Mouse (Mus musculus) heart, postnatal 14 days (tissue): ENCODE results near the gene Nxf3. TPM values are rescaled to one million over a fixed set of nuclear protein-coding genes. Genes with fewer than 3 reads are reported as not detected.

ENCODE experiments used
- total RNA-seq, 2 experiments: library from RNA; stranded (reverse); gene quantifications; 2 replicates each; pipeline ENCODE4 v1.2.3; 2021

Nxf3 gene
- total RNA-seq, 2 experiments from 2014 or later, result not detected

Other genes with a start within 250 kb of the Nxf3 start
- gene Gprasp2, start 246.2 kb downstream of the Nxf3 start, total RNA-seq, result 1 to 10 TPM; 2.9 TPM
- gene Arxes2, start 91.4 kb downstream of the Nxf3 start, total RNA-seq, result 1 to 10 TPM; 3.1 to 5.2 TPM
- 1 to 10 TPM; 1.3 to 1.6 TPM for gene Arxes1, start 51.9 kb downstream of the Nxf3 start, total RNA-seq
- under 1 TPM in 1 of 2 experiments, not detected in 1; 0.59 TPM for gene Bex2, start 17.0 kb downstream of the Nxf3 start, total RNA-seq
- 1 to 10 TPM in 1 of 2 experiments, under 1 TPM in 1; 0.71 to 1.7 TPM for gene Bex4, start 53.7 kb upstream of the Nxf3 start, total RNA-seq
- 10 to 100 TPM; 27.2 to 34.4 TPM for gene Tceal8, start 87.1 kb upstream of the Nxf3 start, total RNA-seq
- gene Tceal5, start 118.6 kb upstream of the Nxf3 start, total RNA-seq, result 1 to 10 TPM; 1.6 to 1.7 TPM
- 1 to 10 TPM; 1.9 to 2.0 TPM for gene Tceal7, start 129.5 kb upstream of the Nxf3 start, total RNA-seq
- 1 to 10 TPM; 2.9 to 7.0 TPM for gene Bex1, start 130.3 kb upstream of the Nxf3 start, total RNA-seq
- gene Tceal9, start 159.8 kb upstream of the Nxf3 start, total RNA-seq, result 10 to 100 TPM; 48.5 to 49.3 TPM
- 10 to 100 TPM; 28.7 to 30.9 TPM for gene Bex3, start 185.0 kb upstream of the Nxf3 start, total RNA-seq